Mouse (Mus musculus) liver, adult 2 months (tissue): ENCODE data around the gene Isca1. TPM values are rescaled to one million over a fixed set of nuclear protein-coding genes. Genes with fewer than 3 reads are reported as not detected.
"Not testable (repeated sequence)": the region's sequence is repeated elsewhere in the genome, so short reads cannot be mapped to it uniquely, and the experiment has no call there.

Experiments used
- DNase-seq: peaks from one replicate; pipeline ENCODE4 v3.0.0-alpha.2; 2011; ENCODE audit warnings: low read depth, low spot score; ENCODE audit errors: extremely low read depth
- H3K27ac ChIP-seq: fragments of 200-500 bp; replicated peaks from 2 replicates; pipeline ENCODE4 v1.5.1; 2012; ENCODE audit warnings: low read depth, mild to moderate bottlenecking, control low read depth, inconsistent platforms, low read length; ENCODE audit not compliant: insufficient read depth
- H3K27me3 ChIP-seq: fragments of 200-500 bp; 2 replicates; pipeline ENCODE4 v1.6.1; 2012; ENCODE audit warnings: mild to moderate bottlenecking, moderate library complexity, low read length, inconsistent platforms; ENCODE audit not compliant: control insufficient read depth, insufficient read depth
- H3K36me3 ChIP-seq: fragments of 200-500 bp; 2 replicates; pipeline ENCODE4 v1.6.1; 2012; ENCODE audit warnings: low read length, inconsistent platforms; ENCODE audit not compliant: control insufficient read depth, insufficient read depth
- H3K4me1 ChIP-seq: fragments of 200-500 bp; 2 replicates; pipeline ENCODE4 v1.6.1; 2011; ENCODE audit warnings: low read length; ENCODE audit not compliant: control insufficient read depth, insufficient read depth
- H3K4me3 ChIP-seq: fragments of 200-500 bp; 2 replicates; pipeline ENCODE4 v1.5.1; 2011; ENCODE audit warnings: low read depth, mild to moderate bottlenecking, control low read depth, low read length, moderate library complexity; ENCODE audit not compliant: insufficient read depth
- H3K79me2 ChIP-seq: fragments of 200-500 bp; 2 replicates; pipeline ENCODE4 v1.6.1; 2012; ENCODE audit warnings: inconsistent platforms, mild to moderate bottlenecking, low read length, moderate library complexity; ENCODE audit not compliant: control insufficient read depth, insufficient read depth
- H3K9ac ChIP-seq: fragments of 200-500 bp; 2 replicates; pipeline ENCODE4 v1.6.1; 2012; ENCODE audit warnings: low read depth, mild to moderate bottlenecking, control low read depth, inconsistent platforms, low read length
- CTCF ChIP-seq: fragments of 200-500 bp; IDR thresholded peaks from 2 replicates; pipeline ENCODE4 v1.5.1; 2011; ENCODE audit warnings: low read depth, low read length, control low read depth
- POLR2A ChIP-seq: fragments of 200-500 bp; IDR thresholded peaks from 2 replicates; pipeline ENCODE4 v1.6.1; 2011; ENCODE audit warnings: low read length, control low read depth; ENCODE audit not compliant: insufficient read depth; ENCODE audit errors: extremely low read depth
- WGBS: fragments of 180-500 bp; shearing (Covaris S2); methylation state at CpG from one replicate; pipeline ENCODE4 v1.1.7; 2018; 5-methylcytosine and 5-hydroxymethylcytosine counted together
- polyA plus RNA-seq: library from polyadenylated mRNA; depleted of rRNA; stranded (reverse); fragments of >200 nt; gene quantifications from 2 replicates; pipeline ENCODE4 v1.2.3, GENCODE M21; 2012; rRNA removed
- total RNA-seq: library from RNA; depleted of rRNA; stranded (reverse); fragments of >200 nt; gene quantifications from 2 replicates; pipeline ENCODE4 v1.2.3, GENCODE M21; 2014; rRNA removed

Isca1 gene
- total and polyA plus RNA-seq, 2 experiments, result 32.4 to 52.8 TPM

GRCm38 (mm10) chr13:59713710-59714109 lies 55.9 kb downstream of the Isca1 start:
- no peak overlapping the region for H3K9ac ChIP-seq
- H3K4me1 ChIP-seq, result no peaks in the 10 kb centered on the region
- 56% methylated on average over 3 of the region's 3 CpGs for WGBS
- no peak overlapping the region for H3K27ac ChIP-seq
- no peak for TF ChIP-seq POLR2A
- TF ChIP-seq CTCF, result no peak
- H3K36me3 ChIP-seq, result no peaks in the 10 kb centered on the region
- H3K79me2 ChIP-seq, result no peaks in the 10 kb centered on the region
- no peak overlapping the region for H3K4me3 ChIP-seq
- DNase-seq, result no peak
- H3K27me3 ChIP-seq, result no peaks in the 10 kb centered on the region; the same call in 1 of the 2 replicates

GRCm38 (mm10) chr13:59711984-59712383 lies 57.6 kb downstream of the Isca1 start, which contains the start of gene Spata31d1b:
Spata31d1b (plus strand) TSS chr13:59712284.
- H3K27ac ChIP-seq, H3K9ac ChIP-seq, H3K4me1 ChIP-seq, H3K27me3 ChIP-seq, DNase-seq, H3K4me3 ChIP-seq, H3K79me2 ChIP-seq, H3K36me3 ChIP-seq: not testable (repeated sequence)
- 77% methylated on average over 3 of the region's 3 CpGs for WGBS

GRCm38 (mm10) chr13:59710230-59710629 lies 59.4 kb downstream of the Isca1 start, which contains the start of gene Spata31d1a:
Spata31d1a (minus strand) TSS chr13:59710330.
- H3K27ac ChIP-seq, result no peak within 1 kb of the TSS
- no peaks in the 10 kb centered on the region for H3K79me2 ChIP-seq
- TF ChIP-seq POLR2A (no peak), CTCF (no peak)
- H3K36me3 ChIP-seq, result no peaks in the 10 kb centered on the region
- no peak within 1 kb of the TSS for H3K4me3 ChIP-seq
- H3K9ac ChIP-seq, result no peak within 1 kb of the TSS
- 92% methylated on average over 15 of the region's 15 CpGs for WGBS
- no peaks in the 10 kb centered on the region; the same call in 1 of the 2 replicates for H3K27me3 ChIP-seq
- no peaks in the 10 kb centered on the region for H3K4me1 ChIP-seq
- no peak for DNase-seq

Other genes starting within 250 kb of the Isca1 start
- gene Agtpbp1, start 184.6 kb downstream of the Isca1 start, total RNA-seq, result 10.0 and 10.5 TPM in 2 replicates
- gene Agtpbp1, start 184.6 kb downstream of the Isca1 start, polyA plus RNA-seq, result 1.9 TPM in 2 replicates
- gene Naa35, start 184.6 kb downstream of the Isca1 start, total RNA-seq, result 27.7 and 32.3 TPM in 2 replicates
- gene Naa35, start 184.6 kb downstream of the Isca1 start, polyA plus RNA-seq, result 21.8 and 29.1 TPM in 2 replicates
- gene Golm1, start 94.0 kb downstream of the Isca1 start, total RNA-seq, result 3.3 and 3.6 TPM in 2 replicates
- gene Golm1, start 94.0 kb downstream of the Isca1 start, polyA plus RNA-seq, result 1.1 and 1.2 TPM in 2 replicates
- not detected in 2 replicates for gene 4921517D22Rik, start 75.7 kb downstream of the Isca1 start, total RNA-seq
- not detected in 2 replicates for gene 4921517D22Rik, start 75.7 kb downstream of the Isca1 start, polyA plus RNA-seq
- gene Spata31d1a, start 59.5 kb downstream of the Isca1 start, total RNA-seq, result not detected in 2 replicates
- not detected in 2 replicates for gene Spata31d1a, start 59.5 kb downstream of the Isca1 start, polyA plus RNA-seq
- not detected in 2 replicates for gene Spata31d1b, start 57.5 kb downstream of the Isca1 start, total RNA-seq
- not detected in 2 replicates for gene Spata31d1b, start 57.5 kb downstream of the Isca1 start, polyA plus RNA-seq
- gene Spata31d1d, start 38.1 kb downstream of the Isca1 start, total RNA-seq, result not detected in 2 replicates
- not detected in 2 replicates for gene Spata31d1d, start 38.1 kb downstream of the Isca1 start, polyA plus RNA-seq
- gene 1700014D04Rik, start 23.1 kb downstream of the Isca1 start, total RNA-seq, result not detected in 2 replicates
- gene 1700014D04Rik, start 23.1 kb downstream of the Isca1 start, polyA plus RNA-seq, result not detected in 2 replicates
- not detected in 2 replicates for gene Gm49354, start 12.4 kb upstream of the Isca1 start, total RNA-seq
- gene Gm49354, start 12.4 kb upstream of the Isca1 start, polyA plus RNA-seq, result not detected in 2 replicates
- 54.2 and 56.9 TPM in 2 replicates for gene Tut7, start 53.3 kb upstream of the Isca1 start, total RNA-seq
- 15.7 and 17.7 TPM in 2 replicates for gene Tut7, start 53.3 kb upstream of the Isca1 start, polyA plus RNA-seq